ENCODE assay signal across 11 mouse cellular contexts in genomic region chr14:82586116-82586515, GRCm38 (mm10).
"Had no signal": no experiment of that assay in that cellular context is flagged by ENCODE, and none has a peak within 500 bp of the region (broad histone marks: within the 10 kb centered on the region; RNA-seq: fewer than 3 reads in every experiment).

No protein-coding gene starts in this region.

- DNase-seq: layer of hippocampus, postnatal 36 days; liver, embryonic 13.5 days; lung, adult 2 months; lung, postnatal 14 days; lung, postnatal 4 days; midbrain, embryonic 14.5 days; thymus, adult 2 months; thymus, postnatal 14 days; thymus, postnatal 4 days had no signal

- H3K27ac ChIP-seq: hindbrain, postnatal 0 days; left cerebral cortex, adult 2 months; liver, embryonic 13.5 days had no signal

- H3K27me3 ChIP-seq: liver, embryonic 13.5 days had no signal

- H3K4me3 ChIP-seq: left cerebral cortex, adult 2 months; liver, embryonic 13.5 days had no signal

- H3K4me1 ChIP-seq: liver, embryonic 13.5 days had no signal

- H3K36me3 ChIP-seq: liver, embryonic 13.5 days had no signal
